Mouse (Mus musculus) c-Kit-positive CD71-negative TER-119-negative erythroid progenitor cells, embryonic 14.5 days (primary cell): Measurements from ENCODE around the gene Srcap.
"Not testable (repeated sequence)": the region's sequence is repeated elsewhere in the genome, so short reads cannot be mapped to it uniquely, and the experiment has no call there.

Source experiments
- DNase-seq: peaks from one replicate; pipeline ENCODE4 v3.0.0-alpha.2; 2013; ENCODE audit warnings: low read depth

Srcap gene

GRCm38 (mm10) chr7:127511808-127512230 is at the start of gene Srcap:
Gene Srcap (plus strand): TSS chr7:127511983.
- DNase-seq = peak; percentile 92

DNA sequence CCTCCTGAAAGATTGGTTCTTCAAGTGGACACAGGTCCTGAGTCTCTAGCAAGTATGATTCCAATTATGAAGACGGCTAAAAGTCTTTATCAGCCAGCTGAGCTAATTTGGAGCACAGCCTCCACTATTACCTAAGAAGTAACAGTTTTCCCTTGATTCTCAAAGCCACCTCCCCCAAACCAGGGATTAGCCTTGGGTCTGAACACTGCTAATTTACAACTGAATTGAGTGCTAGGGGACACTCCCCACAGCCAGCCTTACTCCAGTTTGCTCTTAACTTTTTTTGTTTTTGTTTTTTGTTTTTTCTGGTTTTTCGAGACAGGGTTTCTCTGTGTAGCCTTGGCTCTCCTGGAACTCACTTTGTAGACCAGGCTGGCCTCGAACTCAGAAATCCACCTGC is 46.6 kb upstream of the Srcap start:
- DNase-seq = no peak

DNA sequence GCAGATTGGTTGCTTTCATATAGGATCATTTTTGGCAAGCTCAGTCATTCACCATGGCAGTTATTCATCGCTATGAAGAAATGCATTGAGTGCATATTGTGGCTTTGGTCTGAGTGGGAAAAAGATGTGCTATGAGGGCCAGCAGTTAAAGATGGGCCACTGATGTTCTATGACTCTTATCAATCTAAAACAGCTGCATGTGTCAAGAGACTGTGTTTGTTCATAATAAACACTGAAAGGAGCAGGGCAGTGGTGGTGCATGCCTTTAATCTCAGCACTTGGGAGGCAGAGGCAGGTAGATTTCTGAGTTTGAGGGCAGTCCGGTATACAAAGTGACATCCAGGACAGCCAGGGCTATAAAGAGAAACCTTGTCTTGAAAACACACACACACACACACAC is 46.1 kb upstream of the Srcap start:
- not testable (repeated sequence) for DNase-seq

- DNase-seq = no peak
These were observed 45.2 kb upstream of the Srcap start for GRCm38 (mm10) chr7:127466606-127467005.

GRCm38 (mm10) chr7:127470011-127470715 is 41.6 kb upstream of the Srcap start:
- DNase-seq = no peak

DNA sequence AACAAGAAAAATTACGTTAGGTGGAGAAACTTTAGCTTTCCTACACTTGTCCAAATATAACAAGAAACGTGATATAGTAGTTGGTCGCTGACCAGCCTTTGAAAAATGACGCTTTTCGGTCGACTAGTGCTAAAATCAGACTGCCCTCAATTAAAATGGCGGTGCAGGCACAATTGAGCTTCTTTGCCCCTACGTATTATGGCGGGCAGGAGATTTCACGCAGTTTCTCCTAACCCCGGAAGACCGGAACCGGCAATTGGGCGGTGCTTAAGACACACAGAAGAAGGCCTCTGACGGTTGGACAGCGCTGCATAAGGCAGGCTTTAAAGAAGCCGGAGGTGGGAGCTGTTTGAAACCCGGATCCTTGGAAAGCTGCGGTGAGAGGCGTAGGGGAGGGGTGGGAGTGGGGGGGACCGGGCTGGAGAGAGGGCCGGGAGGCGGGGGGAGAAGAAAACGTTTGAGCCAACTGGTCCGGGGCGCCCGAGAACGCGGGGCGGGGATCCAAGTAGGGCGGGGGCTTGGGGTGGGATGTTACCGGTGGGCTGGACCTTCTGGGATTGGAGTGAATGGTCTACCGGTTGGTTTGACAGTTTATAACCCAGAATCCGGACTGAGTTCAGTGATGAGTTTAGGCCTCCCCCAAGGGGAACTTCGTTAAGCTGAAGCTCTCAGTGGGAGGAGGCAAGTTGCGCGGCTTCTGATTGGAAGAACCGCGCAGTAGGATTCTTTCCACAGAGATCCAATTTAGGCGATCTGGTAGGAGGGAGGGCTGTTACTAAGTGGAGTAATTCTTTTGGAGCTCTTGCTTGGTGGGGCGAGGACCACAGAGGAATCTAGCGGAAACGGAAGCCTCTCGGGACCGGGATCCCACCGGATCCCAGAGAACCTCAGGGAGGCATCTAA is 40.8 kb upstream of the Srcap start:
- DNase-seq = peak; percentile 95

DNA sequence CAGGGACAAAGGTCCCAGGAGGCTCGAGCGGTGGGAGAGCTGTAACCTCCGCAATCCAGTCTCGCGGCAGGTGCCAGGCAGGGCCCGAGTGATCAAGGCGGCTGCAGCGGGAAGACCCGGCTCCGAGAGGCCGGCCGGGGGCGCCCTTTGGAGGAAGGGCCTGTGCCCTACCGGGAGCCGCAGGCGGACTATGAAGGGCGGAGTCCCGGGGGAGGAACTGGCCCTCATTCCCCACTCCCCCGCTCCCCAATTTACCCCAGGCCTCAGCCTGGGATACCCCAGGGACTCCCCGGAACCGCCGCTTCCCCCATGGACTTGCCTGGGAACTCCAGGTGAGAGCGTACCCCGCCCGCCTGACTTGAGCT is 40.2 kb upstream of the Srcap start:
- no peak for DNase-seq

GRCm38 (mm10) chr7:127472060-127472459 is 39.7 kb upstream of the Srcap start:
- no peak for DNase-seq

- DNase-seq = no peak
These were observed 38.1 kb upstream of the Srcap start for GRCm38 (mm10) chr7:127473705-127474104.

GRCm38 (mm10) chr7:127474378-127475070 is 37.3 kb upstream of the Srcap start:
- no peak for DNase-seq

DNA sequence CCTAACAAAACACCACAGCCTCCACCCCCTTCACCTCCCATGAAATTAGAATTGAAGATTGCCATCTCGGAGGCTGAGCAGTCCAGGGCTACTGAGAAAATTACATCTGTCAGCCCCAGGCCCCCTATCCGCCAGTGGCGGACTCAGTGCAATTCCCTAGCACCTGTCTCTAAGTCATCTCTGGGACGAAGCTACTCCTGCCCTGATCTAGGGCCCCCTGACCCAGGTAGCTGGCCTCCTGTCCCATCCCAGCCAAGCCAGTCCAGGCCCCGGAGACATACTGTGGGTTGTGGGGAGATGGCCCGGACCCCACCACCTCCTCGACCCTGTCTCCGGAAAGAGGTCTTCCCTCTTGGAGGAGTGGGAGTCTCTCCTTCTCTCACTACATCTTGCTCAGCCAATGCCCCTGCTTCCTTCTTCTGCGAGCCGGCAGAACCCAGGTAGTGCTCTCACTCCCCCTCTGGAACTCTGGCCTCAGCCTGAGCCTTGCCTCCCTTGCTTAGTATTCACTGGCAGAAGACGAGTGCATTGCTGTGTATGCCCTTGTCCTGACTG is 36.5 kb upstream of the Srcap start:
- no peak for DNase-seq

GRCm38 (mm10) chr7:127476336-127476735 is 35.4 kb upstream of the Srcap start:
- DNase-seq = no peak

- no peak for DNase-seq
These were observed 34.9 kb upstream of the Srcap start for GRCm38 (mm10) chr7:127476855-127477254.

- DNase-seq = peak; percentile 100
These were observed 33.8 kb upstream of the Srcap start for GRCm38 (mm10) chr7:127477687-127478634.

DNA sequence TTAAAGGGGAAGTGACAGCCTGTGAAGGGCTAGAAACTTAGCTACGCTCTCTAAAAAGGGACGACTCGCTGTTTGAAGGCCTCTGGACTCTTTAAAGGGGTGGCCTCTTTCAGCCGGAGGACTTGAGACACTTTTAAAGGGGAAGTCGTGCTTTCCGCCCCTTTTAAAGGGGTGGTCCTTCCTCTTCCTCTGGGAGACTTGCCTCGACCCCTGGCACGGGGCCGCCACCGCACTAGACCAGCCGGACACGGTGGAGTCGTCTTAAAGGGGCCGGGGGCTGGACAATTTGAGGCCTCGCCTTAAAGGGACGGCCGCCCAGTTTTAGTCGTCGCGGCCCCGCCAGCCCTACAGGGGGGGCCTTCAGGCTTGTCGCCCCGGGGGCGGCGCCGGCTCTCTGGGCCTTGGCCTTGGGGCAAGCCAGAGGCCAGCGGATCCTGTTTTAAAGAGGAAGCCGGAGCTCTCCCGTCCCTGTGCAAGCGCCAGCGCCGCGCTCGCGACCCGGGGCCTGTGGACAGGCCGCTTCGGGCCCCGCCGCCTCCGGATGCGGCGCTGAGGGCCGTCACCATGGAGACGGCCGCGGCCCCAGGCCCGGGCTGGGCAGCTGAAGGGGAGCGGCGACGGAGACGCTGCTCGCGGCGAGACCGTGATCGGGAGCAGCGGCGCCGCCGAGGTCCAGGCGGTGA is 33.0 kb upstream of the Srcap start, which contains the start of gene Fbrs:
Fbrs (plus strand) TSS at position 565 of the 683 bp plus-strand sequence.
- DNase-seq = peak; percentile 94

DNA sequence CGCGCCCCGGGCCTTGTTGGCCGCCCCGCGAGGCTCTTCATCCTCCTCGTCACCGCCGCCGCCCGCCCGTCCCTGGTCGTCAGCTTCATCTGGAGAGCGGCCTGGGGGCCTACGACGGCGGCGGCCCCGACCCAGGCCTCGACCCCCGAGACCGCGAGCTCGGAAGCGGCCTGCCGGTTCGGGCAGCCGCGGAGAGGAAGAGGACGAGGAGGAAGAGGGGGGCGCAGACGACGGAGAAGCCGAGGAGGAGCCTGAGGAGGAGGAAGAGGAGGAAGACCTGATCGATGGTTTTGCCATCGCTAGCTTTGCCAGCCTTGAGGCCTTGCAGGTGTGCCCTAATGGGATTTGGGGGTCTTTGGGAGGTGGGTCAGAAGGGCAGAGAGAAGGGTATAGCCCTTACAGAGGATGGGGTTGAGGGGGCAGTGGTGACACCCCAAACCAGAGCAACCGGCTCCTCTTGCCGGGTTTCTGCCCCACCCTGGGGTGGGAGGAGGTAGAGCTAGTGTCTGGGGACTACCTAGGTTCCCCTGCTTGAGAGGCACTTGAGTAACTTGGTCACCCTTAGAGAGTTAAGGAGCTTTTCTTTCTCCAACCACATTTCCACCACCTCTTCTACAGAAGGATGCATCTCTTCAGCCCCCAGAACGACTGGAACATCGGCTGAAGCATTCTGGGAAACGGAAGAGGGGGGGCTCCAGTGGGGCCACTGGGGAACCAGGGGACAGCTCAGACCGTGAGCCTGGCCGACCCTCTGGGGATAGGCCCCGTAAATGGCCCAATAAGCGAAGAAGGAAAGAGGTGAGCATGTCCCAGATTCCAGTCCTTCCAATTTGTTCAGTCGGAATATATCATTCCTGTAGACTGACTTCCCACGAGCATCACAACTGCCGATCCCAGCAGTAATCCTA is 32.2 kb upstream of the Srcap start:
- no peak for DNase-seq

DNA sequence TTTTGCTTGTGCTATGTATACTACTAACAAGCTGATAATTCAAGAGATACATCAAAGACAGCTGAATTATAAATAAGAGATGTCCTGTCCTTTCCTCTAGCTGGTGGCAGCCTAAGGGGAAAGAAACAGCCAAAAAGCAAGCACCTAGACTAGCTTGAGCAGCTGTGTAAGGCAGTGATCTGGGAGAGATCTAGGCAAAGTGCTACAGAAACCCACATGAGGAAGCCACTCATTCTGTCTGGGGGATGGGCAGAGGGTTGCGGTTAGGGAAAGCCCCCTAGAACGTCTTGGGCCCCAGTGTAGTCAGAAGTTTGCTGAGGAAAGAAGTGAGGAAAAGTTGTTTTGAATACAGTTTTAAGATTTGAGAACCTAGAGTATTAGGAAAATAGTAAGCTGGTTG is 31.5 kb upstream of the Srcap start:
- DNase-seq = peak; percentile 75

GRCm38 (mm10) chr7:127485416-127485815 is 26.4 kb upstream of the Srcap start:
- no peak for DNase-seq

- DNase-seq = not testable (repeated sequence)
These were observed 23.4 kb upstream of the Srcap start for GRCm38 (mm10) chr7:127488364-127488763.
